Mouse (Mus musculus) spleen, adult 2 months (tissue): Measurements from ENCODE around the gene Upf3b.

Source experiments
- CTCF ChIP-seq: fragments of 200-500 bp; IDR thresholded peaks from 2 replicates; pipeline ENCODE4 v1.5.1; 2011; ENCODE audit warnings: mild to moderate bottlenecking, inconsistent platforms; ENCODE audit not compliant: insufficient read depth, insufficient read length, insufficient replicate concordance; ENCODE audit errors: extremely low read depth
- POLR2A ChIP-seq: fragments of 200-500 bp; IDR thresholded peaks from 2 replicates; pipeline ENCODE4 v1.6.1; 2011; ENCODE audit warnings: low read depth, low read length, inconsistent platforms

- no peak for TF ChIP-seq CTCF
- no peak for TF ChIP-seq POLR2A
Observed at GRCm38 (mm10) chrX:37067299-37067698, 42.8 kb downstream of the Upf3b start.
